Mouse (Mus musculus) cerebellum, postnatal 4 days (tissue): ENCODE results near the gene Gga3.

ENCODE experiments used
- DNase-seq, 2 experiments: peaks; one replicate each; pipeline ENCODE4 v3.0.0; 2022; ENCODE audit warnings: low spot score in 2 of 2, mixed read lengths in 1 of 2

Gga3 gene

GRCm38 (mm10) chr11:115630532-115631504 lies 27.0 kb upstream of the Gga3 start:
- no peak for DNase-seq

GRCm38 (mm10) chr11:115629734-115630531 lies 26.1 kb upstream of the Gga3 start:
- DNase-seq = no peak

- DNase-seq = no peak
Observed at GRCm38 (mm10) chr11:115628465-115629101, 24.7 kb upstream of the Gga3 start.

- DNase-seq = peak; percentile 94 to 98
Observed at GRCm38 (mm10) chr11:115627705-115628464, 24.0 kb upstream of the Gga3 start, which contains the start of gene Slc25a19. Gene Slc25a19, minus strand, starts transcription at chr11:115628295.

GRCm38 (mm10) chr11:115626824-115627616 lies 23.2 kb upstream of the Gga3 start:
- DNase-seq = no peak

GRCm38 (mm10) chr11:115625877-115626276 lies 22.0 kb upstream of the Gga3 start:
- DNase-seq = no peak

GRCm38 (mm10) chr11:115623487-115624070 lies 19.7 kb upstream of the Gga3 start:
- no peak for DNase-seq

- DNase-seq = no peak
Observed at GRCm38 (mm10) chr11:115619949-115620348, 16.1 kb upstream of the Gga3 start.

GRCm38 (mm10) chr11:115618732-115619516 lies 15.1 kb upstream of the Gga3 start:
- DNase-seq = no peak

- DNase-seq = no peak
Observed at GRCm38 (mm10) chr11:115618001-115618400, 14.2 kb upstream of the Gga3 start.

GRCm38 (mm10) chr11:115616893-115617292 lies 13.0 kb upstream of the Gga3 start:
- DNase-seq = no peak

- DNase-seq = no peak
Observed at GRCm38 (mm10) chr11:115616371-115616770, 12.5 kb upstream of the Gga3 start.

- DNase-seq = no peak
Observed at GRCm38 (mm10) chr11:115615875-115616274, 12.0 kb upstream of the Gga3 start.

- DNase-seq = no peak
Observed at GRCm38 (mm10) chr11:115615108-115615825, 11.4 kb upstream of the Gga3 start.

- DNase-seq = no peak
Observed at GRCm38 (mm10) chr11:115614346-115615107, 10.7 kb upstream of the Gga3 start.

- DNase-seq = no peak
Observed at GRCm38 (mm10) chr11:115613138-115613945, 9.5 kb upstream of the Gga3 start.
